Mouse (Mus musculus) megakaryocyte, embryonic 14.5 days (primary cell): ENCODE data around the gene Gfod1. TPM values are rescaled to one million over a fixed set of nuclear protein-coding genes. Genes with fewer than 3 reads are reported as not detected.

Experiments
- H3K27me3 ChIP-seq: replicated peaks from 2 replicates; pipeline ENCODE3; 2012; ENCODE audit warnings: inconsistent platforms
- H3K36me3 ChIP-seq: replicated peaks from 2 replicates; pipeline ENCODE3; 2012; ENCODE audit warnings: low read length, inconsistent platforms, mixed read lengths
- H3K4me1 ChIP-seq: 2 replicates; pipeline ENCODE4 v1.6.1; 2012; ENCODE audit warnings: inconsistent platforms
- H3K4me3 ChIP-seq: replicated peaks from 2 replicates; pipeline ENCODE3; 2012; ENCODE audit warnings: moderate library complexity, mild to moderate bottlenecking, inconsistent platforms
- H3K9me3 ChIP-seq: 2 replicates; pipeline ENCODE4 v1.6.1; 2012; ENCODE audit warnings: inconsistent platforms
- FLI1 ChIP-seq: IDR thresholded peaks from 2 replicates; pipeline ENCODE4 v1.6.1; 2012; ENCODE audit warnings: low read length, inconsistent platforms, mixed read lengths
- GATA1 ChIP-seq: IDR thresholded peaks from 3 replicates; pipeline ENCODE4 v1.6.1; 2012; ENCODE audit warnings: mixed read lengths, low read length, inconsistent platforms, borderline replicate concordance
- polyA plus RNA-seq: library from polyadenylated mRNA; stranded (reverse); fragments of >175 nt; gene quantifications from 2 replicates; pipeline ENCODE4 v1.2.3, GENCODE M21; 2012; ENCODE audit warnings: low replicate concordance; ENCODE audit not compliant: insufficient read depth

The Gfod1 gene
- polyA plus RNA-seq = 5.5 and 23.4 TPM in 2 replicates

DNA sequence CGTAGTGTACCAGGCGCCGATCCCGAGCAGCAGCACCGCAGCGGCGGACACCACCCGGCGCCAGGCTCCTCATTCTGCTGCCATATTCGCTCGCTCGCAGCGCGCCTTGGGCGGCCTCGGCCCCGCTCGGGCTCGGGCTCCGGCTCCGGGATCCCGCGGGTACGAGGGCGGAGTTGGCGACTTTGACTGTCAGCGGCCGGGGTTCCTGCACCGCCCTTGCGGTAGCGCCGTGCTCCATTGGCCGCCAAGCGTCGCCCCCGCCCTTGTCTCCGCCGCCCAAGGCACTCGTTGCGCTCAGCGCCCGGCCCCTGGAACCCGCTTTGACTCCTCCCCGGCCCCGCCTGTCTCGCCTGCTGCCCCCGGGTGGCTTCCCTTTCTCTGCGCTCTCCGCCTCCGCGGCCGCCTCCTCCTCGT lies at the start of gene Gfod1:
TSS of gene Gfod1 (minus strand) at position 155 of the 414 bp plus-strand sequence.
- H3K27me3 ChIP-seq = no peaks in the 10 kb centered on the region
- H3K4me3 ChIP-seq = peak within 1 kb of the TSS; percentile 94
- TF ChIP-seq FLI1 = no peak
- no peak for TF ChIP-seq GATA1
- H3K4me1 ChIP-seq = peaks cover 59% of the 10 kb centered on the region
- peaks cover 24% of the 10 kb centered on the region for H3K36me3 ChIP-seq
- H3K9me3 ChIP-seq = peaks cover under 1% of the 10 kb centered on the region; the same call in 1 of the 2 replicates

DNA sequence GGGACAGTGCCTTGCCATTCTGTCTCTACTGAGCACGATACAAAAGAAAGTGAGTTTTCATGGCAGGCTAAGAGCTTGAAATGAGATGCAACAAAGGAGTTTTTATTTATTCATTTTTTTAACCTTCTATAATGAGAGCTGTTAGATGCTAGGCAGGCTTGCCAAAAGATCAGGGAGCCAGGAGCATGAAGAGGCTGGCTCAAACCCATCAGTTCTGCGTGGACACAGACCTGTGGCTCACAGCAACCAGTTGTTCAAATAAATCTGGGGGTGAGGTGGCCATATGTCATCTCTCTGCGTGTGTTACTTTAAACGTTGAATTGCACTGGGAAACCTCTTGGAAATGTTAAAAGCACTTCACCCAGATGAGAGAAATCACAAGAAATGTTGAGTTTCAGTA lies 49.4 kb upstream of the Gfod1 start:
- Histone ChIP-seq H3K36me3 (peaks cover 13% of the 10 kb centered on the region), H3K4me3 (no peak overlapping the region), H3K4me1 (peaks cover 93% of the 10 kb centered on the region), H3K9me3 (no peaks in the 10 kb centered on the region), H3K27me3 (no peaks in the 10 kb centered on the region)
- TF ChIP-seq GATA1 (no peak), FLI1 (no peak)

DNA sequence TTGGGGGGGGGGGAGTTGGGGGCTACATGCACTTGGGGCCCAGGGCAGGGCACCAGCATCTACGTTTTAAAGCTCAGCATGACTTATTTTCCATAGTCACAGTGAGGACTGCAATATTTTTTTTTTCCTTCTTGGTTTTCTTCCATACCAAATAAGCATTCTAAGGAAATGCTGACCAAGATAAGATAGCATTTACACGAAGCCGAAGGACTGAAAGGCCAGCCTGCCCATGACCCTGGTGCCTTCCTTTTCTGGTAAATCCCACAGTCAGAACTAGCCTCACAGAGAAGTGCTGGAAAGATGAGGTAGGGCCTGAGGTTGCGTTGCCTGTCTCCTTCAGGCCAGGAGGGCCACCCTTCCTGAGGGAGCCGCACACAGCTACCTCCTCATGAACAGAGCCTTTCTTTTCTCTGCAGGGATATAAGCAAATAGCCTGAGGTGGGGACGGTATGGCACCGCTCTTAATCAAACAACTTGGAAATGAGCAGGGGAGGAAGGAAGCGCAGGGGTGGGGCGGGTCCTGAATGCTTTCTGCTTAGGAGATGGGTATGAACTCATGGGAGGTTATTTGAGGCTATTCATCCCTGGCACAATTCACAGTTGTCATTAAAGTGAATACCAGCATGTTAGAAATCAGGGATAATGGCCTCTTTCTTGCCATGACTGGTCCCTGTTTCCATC lies 46.7 kb upstream of the Gfod1 start:
- Histone ChIP-seq H3K36me3 (peaks cover 6% of the 10 kb centered on the region), H3K9me3 (no peaks in the 10 kb centered on the region), H3K4me3 (peak overlapping the region; percentile 89), H3K27me3 (no peaks in the 10 kb centered on the region), H3K4me1 (peaks cover 96% of the 10 kb centered on the region)
- peak; percentile 85; the same call in 2 of the 3 replicates for TF ChIP-seq GATA1
- TF ChIP-seq FLI1 = no peak

DNA sequence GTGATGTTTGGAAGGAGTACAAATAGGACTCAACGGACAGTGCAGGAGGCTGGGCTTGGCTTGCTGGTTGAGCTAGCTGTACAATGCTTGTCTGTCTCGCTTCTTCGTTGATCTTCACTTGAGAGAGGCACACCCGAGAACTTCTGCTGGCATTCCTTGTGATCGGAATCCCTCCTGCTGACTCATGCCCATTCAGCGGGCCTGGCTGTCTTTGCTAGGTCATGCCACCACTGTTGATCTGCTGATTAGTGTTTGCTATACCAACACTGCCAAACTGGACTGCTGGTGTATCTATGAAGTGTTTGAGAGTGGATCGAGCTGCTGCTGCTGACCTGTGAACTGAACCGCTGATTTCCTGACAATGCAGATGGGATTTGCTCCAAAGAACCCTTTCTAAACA lies 45.4 kb upstream of the Gfod1 start:
- TF ChIP-seq FLI1 (no peak), GATA1 (no peak)
- H3K27me3 ChIP-seq = no peaks in the 10 kb centered on the region
- peaks cover 6% of the 10 kb centered on the region for H3K36me3 ChIP-seq
- peaks cover 85% of the 10 kb centered on the region for H3K4me1 ChIP-seq
- H3K9me3 ChIP-seq = no peaks in the 10 kb centered on the region
- peak overlapping the region; percentile 89 for H3K4me3 ChIP-seq

DNA sequence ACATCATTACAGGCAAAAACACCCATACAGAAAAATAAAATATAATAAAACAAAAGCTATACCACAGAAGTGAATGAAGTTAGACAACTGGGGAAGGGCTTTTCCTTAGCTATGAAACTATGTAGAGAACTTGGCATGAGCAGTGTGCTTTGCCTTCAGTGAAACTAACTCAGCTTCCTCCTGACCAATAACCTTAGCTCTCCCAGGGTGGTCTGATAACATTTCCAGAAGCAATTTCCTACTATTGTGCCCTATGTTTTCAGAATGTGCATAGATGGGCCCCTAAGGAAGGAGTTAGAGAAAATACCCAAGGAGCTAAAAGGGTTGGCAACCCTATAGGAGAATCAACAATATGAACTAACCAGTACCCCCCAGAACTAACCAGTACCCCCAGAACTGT lies 42.9 kb upstream of the Gfod1 start:
- no peak for TF ChIP-seq GATA1
- TF ChIP-seq FLI1 = no peak
- Histone ChIP-seq H3K9me3 (no peaks in the 10 kb centered on the region), H3K4me3 (no peak overlapping the region), H3K4me1 (peaks cover 70% of the 10 kb centered on the region), H3K36me3 (no peaks in the 10 kb centered on the region), H3K27me3 (no peaks in the 10 kb centered on the region)

DNA sequence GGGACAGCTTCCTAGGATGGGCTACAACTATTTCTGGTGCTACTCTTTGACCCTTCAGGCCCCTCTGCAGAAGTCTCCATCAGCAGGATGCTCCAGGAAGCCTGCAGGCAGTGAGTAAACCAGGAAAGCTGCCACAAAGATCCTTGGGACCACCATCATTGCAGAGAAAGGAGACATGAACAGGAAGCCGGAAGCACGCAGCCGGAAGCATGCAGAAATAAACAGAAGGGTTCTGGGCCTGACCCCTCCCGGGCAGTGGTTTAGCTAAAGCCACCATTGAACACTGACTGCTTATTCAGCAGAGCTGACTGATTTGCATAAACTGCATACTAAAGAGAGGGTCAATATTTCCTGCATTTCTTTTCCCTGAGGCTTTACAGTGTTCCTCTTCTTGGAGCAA lies 34.7 kb upstream of the Gfod1 start:
- no peaks in the 10 kb centered on the region for H3K27me3 ChIP-seq
- no peak for TF ChIP-seq GATA1
- no peak for TF ChIP-seq FLI1
- peaks cover 59% of the 10 kb centered on the region for H3K4me1 ChIP-seq
- peaks cover 6% of the 10 kb centered on the region for H3K36me3 ChIP-seq
- H3K9me3 ChIP-seq = peaks cover 7% of the 10 kb centered on the region; the same call in 1 of the 2 replicates
- H3K4me3 ChIP-seq = no peak overlapping the region

DNA sequence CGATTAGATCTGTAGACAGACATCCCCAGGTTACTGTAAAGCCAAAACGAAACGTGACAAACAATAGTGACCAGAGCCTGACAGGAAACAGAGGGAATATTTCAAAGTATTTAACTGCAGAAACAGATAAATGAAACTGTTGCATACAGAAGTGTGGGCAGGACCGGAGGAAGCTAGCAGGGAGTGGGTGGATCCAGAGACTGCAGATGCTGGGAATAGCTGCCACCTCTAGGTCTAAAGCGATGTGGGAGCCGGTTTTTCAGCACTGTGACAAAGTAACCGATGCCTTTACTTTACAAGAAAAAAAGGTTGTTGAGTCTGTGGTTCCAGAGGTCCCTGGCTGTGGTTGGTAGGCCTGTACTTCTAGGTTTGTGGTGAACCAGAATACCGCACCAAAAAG lies 34.0 kb upstream of the Gfod1 start:
- Histone ChIP-seq H3K4me1 (peaks cover 57% of the 10 kb centered on the region), H3K4me3 (no peak overlapping the region), H3K27me3 (no peaks in the 10 kb centered on the region), H3K9me3 (peaks cover 7% of the 10 kb centered on the region; the same call in 1 of the 2 replicates), H3K36me3 (peaks cover 6% of the 10 kb centered on the region)
- TF ChIP-seq GATA1 = no peak
- TF ChIP-seq FLI1 = no peak

DNA sequence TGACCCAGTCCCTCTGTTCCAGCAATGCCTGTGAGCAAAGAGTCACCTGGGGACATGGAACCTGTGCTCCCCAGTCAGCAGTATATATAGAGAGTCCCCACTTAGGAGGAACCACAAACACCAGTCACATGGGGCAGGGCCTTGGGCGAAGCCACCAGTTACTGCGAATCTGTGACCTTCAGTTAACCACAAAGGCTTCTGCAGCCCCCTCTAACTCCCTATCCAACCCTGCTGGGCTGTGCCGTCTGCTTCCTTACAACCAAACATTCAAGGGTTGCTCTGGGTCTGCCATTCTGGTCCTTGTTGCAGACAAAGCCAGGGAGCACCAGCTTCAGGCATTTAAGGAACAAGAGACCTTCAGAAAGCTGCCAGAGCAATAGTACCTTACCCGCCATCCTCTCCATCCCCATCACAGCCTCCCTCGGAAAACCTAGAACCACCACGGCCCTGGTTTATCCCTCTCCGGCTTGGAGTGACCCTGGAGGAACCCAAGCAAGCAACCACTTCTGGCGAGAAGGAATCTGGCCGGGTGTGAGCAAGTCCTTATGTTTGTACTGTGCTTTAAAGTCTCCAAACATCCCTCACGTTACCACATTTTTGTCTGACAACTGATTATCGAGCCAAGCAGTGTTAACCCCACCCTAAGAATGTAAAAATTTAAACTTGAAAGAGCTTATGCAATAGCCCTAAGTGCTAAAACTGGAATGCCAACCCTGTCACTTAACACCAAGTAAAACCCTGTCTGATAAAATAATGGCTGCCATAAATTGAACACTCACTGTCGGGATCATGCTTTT lies 32.7 kb upstream of the Gfod1 start:
- H3K27me3 ChIP-seq = no peaks in the 10 kb centered on the region
- H3K9me3 ChIP-seq = peaks cover 7% of the 10 kb centered on the region; the same call in 1 of the 2 replicates
- H3K36me3 ChIP-seq = peaks cover 6% of the 10 kb centered on the region
- no peak for TF ChIP-seq FLI1
- no peak for TF ChIP-seq GATA1
- H3K4me1 ChIP-seq = peaks cover 62% of the 10 kb centered on the region
- no peak overlapping the region for H3K4me3 ChIP-seq

DNA sequence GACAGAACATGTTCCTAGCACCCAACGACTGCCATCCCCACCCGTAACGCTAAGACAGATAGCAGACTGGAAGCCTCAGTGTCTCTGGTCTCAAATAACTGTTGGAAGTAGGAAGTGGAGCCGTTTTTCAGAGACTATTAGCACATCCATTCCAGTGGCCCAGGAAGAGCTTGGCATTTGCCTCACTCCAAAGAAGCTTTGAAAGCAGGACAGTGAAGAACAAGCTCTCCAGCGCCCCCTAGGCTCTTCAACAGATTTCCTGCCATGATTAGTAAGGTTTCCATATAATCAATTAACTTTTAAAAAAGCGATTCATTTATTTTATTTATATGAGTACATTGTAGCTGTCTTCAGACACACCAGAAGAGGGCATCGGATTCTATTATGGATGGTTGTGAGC lies 28.6 kb upstream of the Gfod1 start:
- H3K36me3 ChIP-seq = peaks cover 2% of the 10 kb centered on the region
- no peak overlapping the region for H3K4me3 ChIP-seq
- H3K9me3 ChIP-seq = no peaks in the 10 kb centered on the region
- H3K27me3 ChIP-seq = no peaks in the 10 kb centered on the region
- TF ChIP-seq FLI1 (no peak), GATA1 (no peak)
- H3K4me1 ChIP-seq = peaks cover 62% of the 10 kb centered on the region
